Mouse (Mus musculus): ENCODE results near the gene Acsbg2. TPM values are rescaled to one million over a fixed set of nuclear protein-coding genes. Genes with fewer than 3 reads are reported as not detected.

Acsbg2 gene
- polyA plus RNA-seq, 1 experiment from 2014 or later = not detected

DNA sequence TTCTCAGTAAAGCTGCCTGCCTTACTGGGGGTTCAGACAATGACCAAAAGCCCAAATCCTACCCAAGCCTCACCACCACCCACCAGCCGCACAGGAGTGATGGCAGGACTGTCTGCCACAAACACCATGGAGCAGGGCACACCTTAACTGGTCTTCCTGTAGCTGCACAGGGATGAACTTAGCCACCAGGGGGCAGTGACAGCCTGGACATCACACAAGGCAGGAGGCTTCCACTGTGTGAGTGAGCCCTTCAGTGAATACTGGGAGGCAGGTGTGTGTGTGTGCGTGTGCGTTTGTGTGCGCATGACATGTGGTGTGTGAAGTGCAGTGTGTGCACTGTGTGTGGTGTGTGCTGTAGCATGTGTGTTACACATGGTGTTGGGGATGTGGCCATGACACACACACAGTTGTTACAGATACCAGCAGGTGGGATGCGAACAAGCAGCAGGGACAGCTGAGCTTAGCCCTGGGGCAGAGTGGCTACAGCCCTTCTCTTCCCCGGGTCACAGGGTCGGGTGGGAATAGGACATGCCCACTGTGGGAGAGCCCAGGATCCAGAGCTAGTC is 23.5 kb upstream of the Acsbg2 start:
- Histone ChIP-seq H3K9ac (replicated peaks; ENCODE audit: low read length) (no peak overlapping the region), H3K9me3 (ENCODE audit: low read length) (no peaks in the 10 kb centered on the region), H3K36me3 (ENCODE audit: insufficient read depth, low read length) (peaks cover 82% of the 10 kb centered on the region), H3K27me3 (ENCODE audit: insufficient read depth, low read length) (no peaks in the 10 kb centered on the region), H3K4me2 (replicated peaks; ENCODE audit: low read depth, low read length) (no peak overlapping the region), H3K4me3 (ENCODE audit: low read length) (no peak overlapping the region), H3K27ac (ENCODE audit: low read length) (no peak overlapping the region), H3K4me1 (ENCODE audit: insufficient read depth, low read length) (no peaks in the 10 kb centered on the region)
- 88% methylated on average over 7 of the region's 7 CpGs for WGBS
- ATAC-seq (ENCODE audit: low FRiP score, low TSS enrichment) = peak; percentile 62

DNA sequence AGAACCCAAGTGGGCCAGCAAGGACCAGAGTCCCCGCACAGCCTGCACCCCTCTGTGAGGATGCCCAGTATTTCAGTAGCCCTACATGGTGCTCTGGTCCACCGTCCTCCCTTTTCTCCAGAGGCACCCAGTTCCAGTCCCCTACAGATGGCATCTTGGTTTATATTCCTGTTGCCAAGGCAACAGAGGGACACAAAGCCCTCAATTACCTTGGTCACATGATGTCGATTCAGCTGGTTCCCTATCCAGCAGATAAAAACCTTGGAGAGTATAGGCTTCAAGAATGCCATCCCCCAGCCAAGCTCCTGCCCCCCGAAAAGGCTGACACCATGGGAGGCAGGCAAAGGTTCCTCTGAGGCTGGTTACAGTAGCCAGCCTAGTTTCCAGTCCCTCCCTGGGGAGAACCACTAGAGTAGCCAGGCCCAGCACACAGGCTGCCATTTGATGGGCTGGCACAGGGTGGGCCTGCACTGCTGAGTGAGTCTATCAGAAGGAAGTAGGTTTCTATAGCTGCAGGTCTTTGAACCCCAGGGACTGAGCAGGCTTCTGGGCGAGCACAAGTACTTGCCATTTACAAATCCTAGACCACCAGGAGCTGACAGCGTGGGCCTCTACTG is 22.4 kb upstream of the Acsbg2 start:
- 91% methylated on average over 6 of the region's 6 CpGs for WGBS
- peaks cover 82% of the 10 kb centered on the region for H3K36me3 ChIP-seq (ENCODE audit: insufficient read depth, low read length)
- H3K9me3 ChIP-seq (ENCODE audit: low read length) = no peaks in the 10 kb centered on the region
- H3K4me1 ChIP-seq (ENCODE audit: insufficient read depth, low read length) = no peaks in the 10 kb centered on the region
- no peak for ATAC-seq (ENCODE audit: low FRiP score, low TSS enrichment)
- H3K27ac ChIP-seq (ENCODE audit: low read length) = no peak overlapping the region
- H3K4me3 ChIP-seq (ENCODE audit: low read length) = no peak overlapping the region
- no peak overlapping the region for H3K4me2 ChIP-seq (replicated peaks; ENCODE audit: low read depth, low read length)
- H3K27me3 ChIP-seq (ENCODE audit: insufficient read depth, low read length) = no peaks in the 10 kb centered on the region
- no peak overlapping the region for H3K9ac ChIP-seq (replicated peaks; ENCODE audit: low read length)

DNA sequence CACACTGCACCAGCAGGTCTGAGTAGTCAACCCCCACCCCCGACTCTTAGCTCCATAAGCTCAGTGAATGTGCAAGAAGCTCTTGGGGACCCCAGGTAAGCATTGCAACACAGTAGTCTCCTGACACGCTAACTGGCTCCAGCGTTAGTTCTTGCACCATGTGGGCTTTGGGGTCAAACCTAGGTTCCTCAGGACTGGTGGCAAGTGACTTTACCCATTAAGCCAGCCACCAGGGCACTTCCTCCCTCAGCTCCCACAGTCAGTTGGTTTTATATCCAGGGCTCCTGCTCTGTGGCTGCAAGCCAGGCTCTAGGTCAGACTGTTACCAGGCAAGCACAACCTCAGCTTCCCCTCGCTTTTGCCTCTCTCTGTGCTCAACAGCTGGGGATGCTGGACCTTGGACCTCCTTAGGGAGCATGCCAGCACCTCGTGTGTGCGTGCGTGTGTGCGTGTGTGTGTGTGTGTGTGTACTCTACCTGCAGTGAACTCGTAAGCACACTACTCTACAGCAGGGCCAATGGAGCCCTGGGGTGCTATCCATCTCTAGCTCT is 21.2 kb upstream of the Acsbg2 start:
- Histone ChIP-seq H3K9ac (replicated peaks; ENCODE audit: low read length) (no peak overlapping the region), H3K4me3 (ENCODE audit: low read length) (no peak overlapping the region), H3K4me1 (ENCODE audit: insufficient read depth, low read length) (no peaks in the 10 kb centered on the region), H3K36me3 (ENCODE audit: insufficient read depth, low read length) (peaks cover 78% of the 10 kb centered on the region), H3K4me2 (replicated peaks; ENCODE audit: low read depth, low read length) (no peak overlapping the region), H3K27ac (ENCODE audit: low read length) (no peak overlapping the region), H3K27me3 (ENCODE audit: insufficient read depth, low read length) (no peaks in the 10 kb centered on the region), H3K9me3 (ENCODE audit: low read length) (no peaks in the 10 kb centered on the region)
- WGBS = 94% methylated on average over 9 of the region's 9 CpGs
- no peak for ATAC-seq (ENCODE audit: low FRiP score, low TSS enrichment)

DNA sequence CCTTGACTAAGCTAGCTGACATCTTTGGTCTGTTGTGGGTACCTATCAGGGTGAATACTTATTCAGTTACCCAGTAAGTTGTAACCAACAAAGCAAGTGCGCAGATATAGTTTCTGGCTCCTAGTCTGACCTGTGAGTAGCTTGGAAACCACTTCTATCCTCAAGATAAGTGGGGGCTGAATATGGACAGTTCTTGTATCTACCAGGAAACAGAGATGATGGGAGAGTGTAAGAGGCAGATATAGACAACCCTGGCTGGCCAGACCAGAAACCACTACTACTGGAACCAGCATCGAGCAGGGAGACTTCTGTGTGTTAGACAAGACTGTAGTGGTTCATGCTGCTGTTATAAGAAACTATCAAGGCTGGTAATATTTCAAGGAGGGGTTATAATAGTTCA is 15.8 kb upstream of the Acsbg2 start:
- Histone ChIP-seq H3K9me3 (ENCODE audit: low read length) (no peaks in the 10 kb centered on the region), H3K36me3 (ENCODE audit: insufficient read depth, low read length) (peaks cover 58% of the 10 kb centered on the region), H3K9ac (replicated peaks; ENCODE audit: low read length) (no peak overlapping the region), H3K4me2 (replicated peaks; ENCODE audit: low read depth, low read length) (no peak overlapping the region), H3K27me3 (ENCODE audit: insufficient read depth, low read length) (no peaks in the 10 kb centered on the region), H3K27ac (ENCODE audit: low read length) (no peak overlapping the region), H3K4me1 (ENCODE audit: insufficient read depth, low read length) (no peaks in the 10 kb centered on the region), H3K4me3 (ENCODE audit: low read length) (no peak overlapping the region)
- WGBS = 93% methylated on average over 2 of the region's 2 CpGs
- no peak for ATAC-seq (ENCODE audit: low FRiP score, low TSS enrichment)

DNA sequence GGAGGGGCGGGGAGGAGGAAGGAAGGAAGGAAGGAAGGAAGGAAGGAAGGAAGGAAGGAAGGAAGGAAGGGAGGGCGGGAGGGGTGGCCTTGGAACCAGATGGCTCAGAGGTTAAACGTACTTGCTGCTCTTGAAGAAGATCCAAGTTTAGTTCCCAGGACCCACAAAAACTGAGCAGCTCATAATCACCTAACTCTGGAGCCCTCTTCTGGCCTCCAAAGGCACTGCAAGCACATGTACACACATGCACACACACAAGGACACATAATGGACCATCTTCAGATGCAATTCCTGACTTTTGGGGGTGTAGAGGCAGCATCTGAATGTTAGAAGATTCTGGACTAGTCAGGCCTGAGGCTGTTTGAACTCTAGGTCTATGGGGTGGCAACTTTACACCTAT is 13.8 kb upstream of the Acsbg2 start:
- Histone ChIP-seq H3K27me3 (ENCODE audit: insufficient read depth, low read length) (no peaks in the 10 kb centered on the region), H3K9ac (replicated peaks; ENCODE audit: low read length) (no peak overlapping the region), H3K36me3 (ENCODE audit: insufficient read depth, low read length) (peaks cover 39% of the 10 kb centered on the region), H3K4me3 (ENCODE audit: low read length) (no peak overlapping the region), H3K4me1 (ENCODE audit: insufficient read depth, low read length) (0 out of 2 replicates have a peak, but pooled peaks cover 2% of the 10 kb centered on the region), H3K27ac (ENCODE audit: low read length) (no peak overlapping the region), H3K9me3 (ENCODE audit: low read length) (0 out of 2 replicates have a peak, but pooled peaks cover 5% of the 10 kb centered on the region), H3K4me2 (replicated peaks; ENCODE audit: low read depth, low read length) (no peak overlapping the region)
- ATAC-seq (ENCODE audit: low FRiP score, low TSS enrichment) = no peak
- 100% methylated on average over 2 of the region's 3 CpGs for WGBS

DNA sequence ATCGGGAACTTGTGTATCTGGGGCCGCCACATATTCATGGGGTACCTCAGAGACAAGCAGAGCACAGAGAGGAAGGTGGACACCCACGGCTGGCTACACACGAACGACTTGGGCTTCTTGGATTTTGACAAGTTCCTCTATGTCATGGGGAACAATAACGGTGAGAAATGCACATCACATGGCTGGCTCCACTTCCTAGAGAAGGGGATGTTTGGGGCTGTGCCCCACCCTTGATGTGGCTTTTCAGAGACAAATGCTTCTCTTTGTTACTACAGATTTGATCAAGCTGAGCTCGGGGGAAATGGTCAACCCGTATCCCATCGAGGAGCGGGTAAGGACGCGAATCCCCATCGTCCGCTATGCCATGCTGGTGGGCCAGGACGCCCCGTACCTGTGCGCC is 10.6 kb upstream of the Acsbg2 start:
- Histone ChIP-seq H3K4me1 (ENCODE audit: insufficient read depth, low read length) (0 out of 2 replicates have a peak, but pooled peaks cover 2% of the 10 kb centered on the region), H3K27me3 (ENCODE audit: insufficient read depth, low read length) (no peaks in the 10 kb centered on the region), H3K36me3 (ENCODE audit: insufficient read depth, low read length) (peaks cover 13% of the 10 kb centered on the region; the same call in 1 of the 2 replicates), H3K4me2 (replicated peaks; ENCODE audit: low read depth, low read length) (no peak overlapping the region), H3K4me3 (ENCODE audit: low read length) (no peak overlapping the region), H3K9me3 (ENCODE audit: low read length) (0 out of 2 replicates have a peak, but pooled peaks cover 6% of the 10 kb centered on the region), H3K27ac (ENCODE audit: low read length) (no peak overlapping the region), H3K9ac (replicated peaks; ENCODE audit: low read length) (no peak overlapping the region)
- no peak for ATAC-seq (ENCODE audit: low FRiP score, low TSS enrichment)
- WGBS = 89% methylated on average over 17 of the region's 17 CpGs

DNA sequence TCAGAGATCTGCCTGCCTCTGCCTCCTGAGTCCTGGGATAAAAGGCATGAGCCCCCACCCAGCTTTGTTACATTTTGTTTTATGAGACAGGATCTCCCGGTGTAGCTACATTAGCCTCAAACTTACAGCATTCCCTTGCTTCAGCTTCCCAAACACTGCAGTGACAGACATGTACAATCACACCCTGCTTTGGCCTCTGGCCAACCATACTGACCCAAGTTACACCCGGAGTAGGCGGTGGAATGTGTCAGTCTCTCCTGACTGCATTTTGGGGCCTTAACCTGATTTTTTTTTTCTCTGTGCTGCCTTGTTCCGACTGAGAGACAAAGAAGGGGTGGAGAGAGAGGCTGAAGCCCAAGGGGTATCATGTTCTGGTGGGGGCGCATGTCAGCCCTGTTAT is 10.1 kb upstream of the Acsbg2 start:
- Histone ChIP-seq H3K4me1 (ENCODE audit: insufficient read depth, low read length) (0 out of 2 replicates have a peak, but pooled peaks cover 2% of the 10 kb centered on the region), H3K9me3 (ENCODE audit: low read length) (0 out of 2 replicates have a peak, but pooled peaks cover 6% of the 10 kb centered on the region), H3K4me3 (ENCODE audit: low read length) (no peak overlapping the region), H3K27me3 (ENCODE audit: insufficient read depth, low read length) (no peaks in the 10 kb centered on the region), H3K27ac (ENCODE audit: low read length) (no peak overlapping the region), H3K36me3 (ENCODE audit: insufficient read depth, low read length) (peaks cover 9% of the 10 kb centered on the region; the same call in 1 of the 2 replicates), H3K9ac (replicated peaks; ENCODE audit: low read length) (no peak overlapping the region), H3K4me2 (replicated peaks; ENCODE audit: low read depth, low read length) (no peak overlapping the region)
- ATAC-seq (ENCODE audit: low FRiP score, low TSS enrichment) = no peak
- WGBS = 54% methylated on average over 5 of the region's 5 CpGs

DNA sequence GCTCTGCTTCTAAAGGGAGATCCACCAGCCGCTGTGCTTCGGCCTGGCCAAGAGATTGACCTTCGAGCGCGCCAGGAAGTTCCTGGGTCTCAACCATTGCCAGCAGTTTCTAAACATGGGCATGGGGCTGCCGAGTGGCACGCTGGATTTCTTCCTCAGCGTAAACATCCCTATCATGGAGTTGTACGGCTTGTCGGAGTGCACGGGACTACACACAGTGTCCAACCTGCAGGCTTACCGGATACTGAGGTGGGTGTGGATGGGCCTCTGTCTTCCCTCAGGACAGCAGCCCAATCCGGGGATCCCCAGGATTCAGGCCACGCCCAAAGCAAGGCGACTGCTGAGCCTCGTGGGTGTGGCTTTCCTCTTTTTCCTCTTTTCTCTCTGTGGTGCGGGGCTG is 9.4 kb upstream of the Acsbg2 start:
- H3K4me1 ChIP-seq (ENCODE audit: insufficient read depth, low read length) = 0 out of 2 replicates have a peak, but pooled peaks cover 2% of the 10 kb centered on the region
- no peak overlapping the region for H3K27ac ChIP-seq (ENCODE audit: low read length)
- ATAC-seq (ENCODE audit: low FRiP score, low TSS enrichment) = no peak
- 0 out of 2 replicates have a peak, but pooled peaks cover 6% of the 10 kb centered on the region for H3K9me3 ChIP-seq (ENCODE audit: low read length)
- peaks cover 3% of the 10 kb centered on the region; the same call in 1 of the 2 replicates for H3K36me3 ChIP-seq (ENCODE audit: insufficient read depth, low read length)
- no peak overlapping the region for H3K9ac ChIP-seq (replicated peaks; ENCODE audit: low read length)
- peak overlapping the region; percentile 21; the same call in 1 of the 2 replicates for H3K4me3 ChIP-seq (ENCODE audit: low read length)
- H3K27me3 ChIP-seq (ENCODE audit: insufficient read depth, low read length) = no peaks in the 10 kb centered on the region
- H3K4me2 ChIP-seq (replicated peaks; ENCODE audit: low read depth, low read length) = peak overlapping the region; percentile 27
- WGBS = 48% methylated on average over 17 of the region's 17 CpGs

DNA sequence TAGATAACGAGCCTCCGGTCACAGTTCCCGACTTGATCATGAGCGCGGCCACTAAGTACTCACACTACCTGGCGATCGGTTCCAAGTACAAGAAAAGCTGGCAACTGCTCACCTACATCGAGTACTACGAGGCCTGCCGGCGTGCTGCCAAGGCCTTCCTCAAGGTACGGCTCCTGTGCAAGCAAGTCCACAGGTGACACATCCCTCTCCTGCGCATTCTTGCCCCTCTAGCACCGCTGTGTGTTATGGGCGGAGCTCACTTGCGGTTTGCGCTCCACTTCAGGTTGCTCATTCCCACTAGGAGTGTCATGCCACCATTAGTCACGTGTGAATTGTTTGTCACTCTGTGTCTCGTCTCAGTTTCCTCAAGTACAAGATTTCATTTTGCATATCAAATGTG is 3.2 kb upstream of the Acsbg2 start:
- no peak for ATAC-seq (ENCODE audit: low FRiP score, low TSS enrichment)
- H3K4me3 ChIP-seq (ENCODE audit: low read length) = no peak overlapping the region

DNA sequence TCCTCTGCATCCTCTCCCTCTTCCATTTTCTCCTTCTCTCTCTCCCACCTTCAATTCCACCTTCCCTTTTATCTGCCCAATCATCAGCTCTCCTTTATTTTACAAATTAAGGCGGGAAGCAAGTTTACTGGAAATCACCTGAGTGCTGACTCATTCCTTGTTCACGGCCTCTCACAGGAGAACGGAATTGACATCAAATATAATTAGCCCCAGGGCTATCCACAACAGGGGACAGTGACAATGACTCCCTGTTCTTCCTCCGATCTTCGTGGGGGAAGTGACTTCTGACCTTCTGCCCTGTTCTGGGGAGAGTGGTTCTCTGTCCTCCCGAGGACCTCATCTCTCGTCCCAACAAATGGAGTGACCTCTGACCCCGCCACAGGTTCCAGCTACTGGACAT is 2.7 kb upstream of the Acsbg2 start:
- 55% methylated on average over 8 of the region's 8 CpGs for WGBS
- no peak overlapping the region for H3K9ac ChIP-seq (replicated peaks; ENCODE audit: low read length)
- H3K36me3 ChIP-seq (ENCODE audit: insufficient read depth, low read length) = no peaks in the 10 kb centered on the region
- no peaks in the 10 kb centered on the region for H3K9me3 ChIP-seq (ENCODE audit: low read length)
- H3K27me3 ChIP-seq (ENCODE audit: insufficient read depth, low read length) = no peaks in the 10 kb centered on the region
- H3K4me1 ChIP-seq (ENCODE audit: insufficient read depth, low read length) = no peaks in the 10 kb centered on the region
- no peak overlapping the region for H3K4me3 ChIP-seq (ENCODE audit: low read length)
- no peak for ATAC-seq (ENCODE audit: low FRiP score, low TSS enrichment)
- no peak overlapping the region for H3K4me2 ChIP-seq (replicated peaks; ENCODE audit: low read depth, low read length)
- no peak overlapping the region for H3K27ac ChIP-seq (ENCODE audit: low read length)

More for the DNA sequence above, 3.2 kb upstream of the Acsbg2 start:
- H3K36me3 ChIP-seq (ENCODE audit: insufficient read depth, low read length) = no peaks in the 10 kb centered on the region
- no peaks in the 10 kb centered on the region for H3K4me1 ChIP-seq (ENCODE audit: insufficient read depth, low read length)
- H3K9ac ChIP-seq (replicated peaks; ENCODE audit: low read length) = no peak overlapping the region
- H3K9me3 ChIP-seq (ENCODE audit: low read length) = no peaks in the 10 kb centered on the region
- H3K27ac ChIP-seq (ENCODE audit: low read length) = no peak overlapping the region
- 89% methylated on average over 19 of the region's 19 CpGs for WGBS
- H3K27me3 ChIP-seq (ENCODE audit: insufficient read depth, low read length) = no peaks in the 10 kb centered on the region
- no peak overlapping the region for H3K4me2 ChIP-seq (replicated peaks; ENCODE audit: low read depth, low read length)

All from kidney, embryonic 16.5 days (tissue).